Mouse (Mus musculus): ENCODE results near the gene Siva1. TPM values are rescaled to one million over a fixed set of nuclear protein-coding genes. Genes with fewer than 3 reads are reported as not detected.

The Siva1 gene
- total RNA-seq, 1 experiment: 301 TPM

- DNase-seq (ENCODE audit: low read depth, low spot score): no peak
- Histone ChIP-seq H3K9me3 (ENCODE audit: control insufficient read depth, insufficient read depth, low read depth, low read length) (no peaks in the 10 kb centered on the region), H3K27ac (ENCODE audit: insufficient read depth, low read depth, low read length, poor library complexity, severe bottlenecking) (no peak overlapping the region), H3K36me3 (ENCODE audit: control insufficient read depth, insufficient read depth, low read length, poor library complexity, severe bottlenecking) (no peaks in the 10 kb centered on the region), H3K9ac (ENCODE audit: insufficient read depth, low read depth, low read length, poor library complexity, severe bottlenecking) (no peak overlapping the region), H3K4me1 (ENCODE audit: control insufficient read depth in 2 of 2, insufficient read depth in 2 of 2, low read length in 2 of 2, poor library complexity in 1 of 2) (peaks cover 0 to 21% of the 10 kb centered on the region in 2 experiments; a peak in 2 of 4 replicates), H3K4me3 (ENCODE audit: insufficient read depth in 1 of 2, low read depth in 1 of 2, low read length in 2 of 2, poor library complexity in 1 of 2, severe bottlenecking in 1 of 2) (no peak overlapping the region)
- in situ Hi-C loops (cut with MboI; ENCODE audit: low sequenced_read_pairs in 2 of 2, unreplicated experiment in 2 of 2): no loop called here
- no peak for TF ChIP-seq HCFC1 (IDR thresholded peaks at IDR 0.05; ENCODE audit: borderline replicate concordance, insufficient read depth, low read length)
- no peak for TF ChIP-seq ZC3H11A (IDR thresholded peaks at IDR 0.05; ENCODE audit: borderline replicate concordance, low read depth, low read length)
Measured at GRCm38 (mm10) chr12:112628197-112628596, 16.3 kb upstream of the Siva1 start.

GRCm38 (mm10) chr12:112628928-112629721, 15.4 kb upstream of the Siva1 start:
- peaks cover 0 to 22% of the 10 kb centered on the region in 2 experiments; a peak in 2 of 4 replicates for H3K4me1 ChIP-seq (ENCODE audit: control insufficient read depth in 2 of 2, insufficient read depth in 2 of 2, low read length in 2 of 2, poor library complexity in 1 of 2)
- H3K36me3 ChIP-seq (ENCODE audit: control insufficient read depth, insufficient read depth, low read length, poor library complexity, severe bottlenecking): no peaks in the 10 kb centered on the region
- TF ChIP-seq ZNF384 (IDR thresholded peaks at IDR 0.05; ENCODE audit: low read depth, low read length) (no peak), CHD2 (IDR thresholded peaks at IDR 0.05; ENCODE audit: low read depth, low read length) (no peak), ZC3H11A (IDR thresholded peaks at IDR 0.05; ENCODE audit: borderline replicate concordance, low read depth, low read length) (no peak), HCFC1 (IDR thresholded peaks at IDR 0.05; ENCODE audit: borderline replicate concordance, insufficient read depth, low read length) (no peak), MAFK (IDR thresholded peaks at IDR 0.05; ENCODE audit: insufficient read depth, low read depth, low read length) (no peak)
- no peaks in the 10 kb centered on the region for H3K9me3 ChIP-seq (ENCODE audit: control insufficient read depth, insufficient read depth, low read depth, low read length)
- H3K27ac ChIP-seq (ENCODE audit: insufficient read depth, low read depth, low read length, poor library complexity, severe bottlenecking): no peak overlapping the region
- DNase-seq (ENCODE audit: low read depth, low spot score): peak; percentile 82
- in situ Hi-C loops (cut with MboI; ENCODE audit: low sequenced_read_pairs in 2 of 2, unreplicated experiment in 2 of 2): no loop called here
- H3K4me3 ChIP-seq (ENCODE audit: insufficient read depth in 1 of 2, low read depth in 1 of 2, low read length in 2 of 2, poor library complexity in 1 of 2, severe bottlenecking in 1 of 2): peak overlapping the region in 1 of 2 experiments; percentile 8; a peak in 2 of 4 replicates
- H3K9ac ChIP-seq (ENCODE audit: insufficient read depth, low read depth, low read length, poor library complexity, severe bottlenecking): peak overlapping the region; percentile 59; the same call in 1 of the 2 replicates

- H3K27ac ChIP-seq (ENCODE audit: insufficient read depth, low read depth, low read length, poor library complexity, severe bottlenecking): no peak overlapping the region
- no peaks in the 10 kb centered on the region for H3K9me3 ChIP-seq (ENCODE audit: control insufficient read depth, insufficient read depth, low read depth, low read length)
- peaks cover 0 to 24% of the 10 kb centered on the region in 2 experiments; a peak in 2 of 4 replicates for H3K4me1 ChIP-seq (ENCODE audit: control insufficient read depth in 2 of 2, insufficient read depth in 2 of 2, low read length in 2 of 2, poor library complexity in 1 of 2)
- TF ChIP-seq MAFK (IDR thresholded peaks at IDR 0.05; ENCODE audit: insufficient read depth, low read depth, low read length) (no peak), ZNF384 (IDR thresholded peaks at IDR 0.05; ENCODE audit: low read depth, low read length) (no peak), CHD2 (IDR thresholded peaks at IDR 0.05; ENCODE audit: low read depth, low read length) (no peak), HCFC1 (IDR thresholded peaks at IDR 0.05; ENCODE audit: borderline replicate concordance, insufficient read depth, low read length) (no peak), ZC3H11A (IDR thresholded peaks at IDR 0.05; ENCODE audit: borderline replicate concordance, low read depth, low read length) (no peak)
- in situ Hi-C loops (cut with MboI; ENCODE audit: low sequenced_read_pairs in 2 of 2, unreplicated experiment in 2 of 2): no loop called here
- H3K36me3 ChIP-seq (ENCODE audit: control insufficient read depth, insufficient read depth, low read length, poor library complexity, severe bottlenecking): no peaks in the 10 kb centered on the region
- DNase-seq (ENCODE audit: low read depth, low spot score): no peak
- H3K9ac ChIP-seq (ENCODE audit: insufficient read depth, low read depth, low read length, poor library complexity, severe bottlenecking): no peak overlapping the region
- H3K4me3 ChIP-seq (ENCODE audit: insufficient read depth in 1 of 2, low read depth in 1 of 2, low read length in 2 of 2, poor library complexity in 1 of 2, severe bottlenecking in 1 of 2): no peak overlapping the region
Measured at GRCm38 (mm10) chr12:112630029-112630428, 14.4 kb upstream of the Siva1 start.

- Histone ChIP-seq H3K9ac (ENCODE audit: insufficient read depth, low read depth, low read length, poor library complexity, severe bottlenecking) (no peak overlapping the region), H3K4me3 (ENCODE audit: insufficient read depth in 1 of 2, low read depth in 1 of 2, low read length in 2 of 2, poor library complexity in 1 of 2, severe bottlenecking in 1 of 2) (no peak overlapping the region), H3K4me1 (ENCODE audit: control insufficient read depth in 2 of 2, insufficient read depth in 2 of 2, low read length in 2 of 2, poor library complexity in 1 of 2) (peaks cover 0 to 24% of the 10 kb centered on the region in 2 experiments; a peak in 2 of 4 replicates), H3K27ac (ENCODE audit: insufficient read depth, low read depth, low read length, poor library complexity, severe bottlenecking) (no peak overlapping the region), H3K9me3 (ENCODE audit: control insufficient read depth, insufficient read depth, low read depth, low read length) (no peaks in the 10 kb centered on the region), H3K36me3 (ENCODE audit: control insufficient read depth, insufficient read depth, low read length, poor library complexity, severe bottlenecking) (no peaks in the 10 kb centered on the region)
- TF ChIP-seq ZC3H11A (IDR thresholded peaks at IDR 0.05; ENCODE audit: borderline replicate concordance, low read depth, low read length): no peak
- in situ Hi-C loops (cut with MboI; ENCODE audit: low sequenced_read_pairs in 2 of 2, unreplicated experiment in 2 of 2): no loop called here
- DNase-seq (ENCODE audit: low read depth, low spot score): no peak
Measured at GRCm38 (mm10) chr12:112630796-112631195, 13.7 kb upstream of the Siva1 start.

GRCm38 (mm10) chr12:112631472-112631871, 13.0 kb upstream of the Siva1 start:
- no peaks in the 10 kb centered on the region for H3K9me3 ChIP-seq (ENCODE audit: control insufficient read depth, insufficient read depth, low read depth, low read length)
- H3K27ac ChIP-seq (ENCODE audit: insufficient read depth, low read depth, low read length, poor library complexity, severe bottlenecking): no peak overlapping the region
- no peak overlapping the region for H3K4me3 ChIP-seq (ENCODE audit: insufficient read depth in 1 of 2, low read depth in 1 of 2, low read length in 2 of 2, poor library complexity in 1 of 2, severe bottlenecking in 1 of 2)
- TF ChIP-seq MAFK (IDR thresholded peaks at IDR 0.05; ENCODE audit: insufficient read depth, low read depth, low read length): no peak
- no peak for TF ChIP-seq HCFC1 (IDR thresholded peaks at IDR 0.05; ENCODE audit: borderline replicate concordance, insufficient read depth, low read length)
- no peak for TF ChIP-seq ZNF384 (IDR thresholded peaks at IDR 0.05; ENCODE audit: low read depth, low read length)
- no peak for DNase-seq (ENCODE audit: low read depth, low spot score)
- peaks cover 0 to 22% of the 10 kb centered on the region in 2 experiments; a peak in 2 of 4 replicates for H3K4me1 ChIP-seq (ENCODE audit: control insufficient read depth in 2 of 2, insufficient read depth in 2 of 2, low read length in 2 of 2, poor library complexity in 1 of 2)
- H3K9ac ChIP-seq (ENCODE audit: insufficient read depth, low read depth, low read length, poor library complexity, severe bottlenecking): no peak overlapping the region
- H3K36me3 ChIP-seq (ENCODE audit: control insufficient read depth, insufficient read depth, low read length, poor library complexity, severe bottlenecking): no peaks in the 10 kb centered on the region
- in situ Hi-C loops (cut with MboI; ENCODE audit: low sequenced_read_pairs in 2 of 2, unreplicated experiment in 2 of 2): no loop called here
